Mouse (Mus musculus): ENCODE measurements around the gene Clasrp. TPM values are rescaled to one million over a fixed set of nuclear protein-coding genes. Genes with fewer than 3 reads are reported as not detected.

Gene Clasrp
- polyA plus RNA-seq, 1 experiment: 140 TPM

- H3K4me3 ChIP-seq (ENCODE audit: insufficient read depth, low read length): no peak overlapping the region
- no peak overlapping the region for H3K27ac ChIP-seq (ENCODE audit: insufficient read depth, low read length)
- H3K4me1 ChIP-seq (ENCODE audit: control insufficient read depth, insufficient read depth, low read length): no peaks in the 10 kb centered on the region
- no peak for TF ChIP-seq CTCF (IDR thresholded peaks at IDR 0.05; ENCODE audit: extremely low read depth, insufficient read depth, low read length)
- TF ChIP-seq POLR2A (IDR thresholded peaks at IDR 0.05; ENCODE audit: extremely low read depth, insufficient read depth, low read length): no peak
These were observed 28.0 kb upstream of the Clasrp start for GRCm38 (mm10) chr7:19632275-19632674.

DNA sequence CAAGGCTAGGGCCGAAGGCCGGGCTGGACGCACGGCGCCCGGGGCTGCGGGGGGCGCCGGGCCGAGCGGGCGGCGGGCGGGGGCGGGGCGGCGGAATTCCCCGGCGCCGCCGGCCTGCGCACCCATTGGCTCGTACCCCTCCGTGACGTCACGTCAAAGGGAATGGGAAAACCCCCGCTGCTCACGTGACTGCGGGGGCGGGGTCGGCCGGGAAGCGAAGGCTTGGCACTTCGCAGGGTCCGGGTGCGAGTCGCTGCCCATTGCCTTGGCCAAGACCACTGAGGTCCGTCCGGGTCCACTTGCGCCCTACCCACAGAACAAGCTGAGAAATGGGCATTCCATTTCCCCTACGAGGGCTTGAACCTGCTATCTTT is 25.1 kb upstream of the Clasrp start, which contains the start of gene Relb:
Relb (minus strand) TSS at position 78 of the 374 bp plus-strand sequence.
- peak within 1 kb of the TSS; percentile 57 for H3K4me3 ChIP-seq (ENCODE audit: insufficient read depth, low read length)
- H3K27ac ChIP-seq (ENCODE audit: insufficient read depth, low read length): no peak within 1 kb of the TSS; the same call in 1 of the 2 replicates

GRCm38 (mm10) chr7:19628536-19629360 is 24.5 kb upstream of the Clasrp start:
- Histone ChIP-seq H3K27ac (ENCODE audit: insufficient read depth, low read length) (no peak overlapping the region; the same call in 1 of the 2 replicates), H3K4me3 (ENCODE audit: insufficient read depth, low read length) (peak overlapping the region; percentile 57)
- no peak for TF ChIP-seq CTCF (IDR thresholded peaks at IDR 0.05; ENCODE audit: extremely low read depth, insufficient read depth, low read length)
- TF ChIP-seq POLR2A (IDR thresholded peaks at IDR 0.05; ENCODE audit: extremely low read depth, insufficient read depth, low read length): no peak

More for the DNA sequence above, 25.1 kb upstream of the Clasrp start, which contains the start of gene Relb:
- no peaks in the 10 kb centered on the region for H3K4me1 ChIP-seq (ENCODE audit: control insufficient read depth, insufficient read depth, low read length)
- TF ChIP-seq POLR2A (IDR thresholded peaks at IDR 0.05; ENCODE audit: extremely low read depth, insufficient read depth, low read length) (peak; percentile 34; the same call in 1 of the 2 replicates), CTCF (IDR thresholded peaks at IDR 0.05; ENCODE audit: extremely low read depth, insufficient read depth, low read length) (no peak)

GRCm38 (mm10) chr7:19628192-19628535 is 23.9 kb upstream of the Clasrp start:
- H3K4me1 ChIP-seq (ENCODE audit: control insufficient read depth, insufficient read depth, low read length): no peaks in the 10 kb centered on the region
- H3K27ac ChIP-seq (ENCODE audit: insufficient read depth, low read length): no peak overlapping the region
- no peak for TF ChIP-seq CTCF (IDR thresholded peaks at IDR 0.05; ENCODE audit: extremely low read depth, insufficient read depth, low read length)
- no peak for TF ChIP-seq POLR2A (IDR thresholded peaks at IDR 0.05; ENCODE audit: extremely low read depth, insufficient read depth, low read length)
- peak overlapping the region; percentile 57 for H3K4me3 ChIP-seq (ENCODE audit: insufficient read depth, low read length)

More at GRCm38 (mm10) chr7:19628536-19629360, 24.5 kb upstream of the Clasrp start:
- no peaks in the 10 kb centered on the region for H3K4me1 ChIP-seq (ENCODE audit: control insufficient read depth, insufficient read depth, low read length)

DNA sequence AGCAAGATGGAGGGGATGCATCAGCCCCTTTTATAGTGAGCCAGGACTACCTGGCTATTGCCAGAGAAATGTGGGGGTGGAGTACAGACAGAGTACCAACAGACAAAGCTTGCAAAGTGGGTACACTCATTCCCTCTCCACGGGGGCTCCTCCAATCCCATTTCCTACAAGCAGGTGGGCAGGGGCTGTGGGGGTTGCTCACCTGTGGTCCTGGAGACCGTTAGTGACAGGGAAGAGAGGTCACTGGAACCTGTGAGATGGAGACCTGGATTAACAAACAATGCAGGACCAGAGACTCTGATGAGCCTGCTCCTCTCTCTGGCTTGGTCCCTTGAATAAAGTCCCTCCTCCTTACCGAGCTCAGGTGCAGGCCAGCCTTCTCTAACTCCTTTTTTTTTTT is 23.4 kb upstream of the Clasrp start:
- H3K4me3 ChIP-seq (ENCODE audit: insufficient read depth, low read length): no peak overlapping the region; the same call in 1 of the 2 replicates
- TF ChIP-seq CTCF (IDR thresholded peaks at IDR 0.05; ENCODE audit: extremely low read depth, insufficient read depth, low read length): no peak
- TF ChIP-seq POLR2A (IDR thresholded peaks at IDR 0.05; ENCODE audit: extremely low read depth, insufficient read depth, low read length): no peak
- H3K4me1 ChIP-seq (ENCODE audit: control insufficient read depth, insufficient read depth, low read length): no peaks in the 10 kb centered on the region
- no peak overlapping the region for H3K27ac ChIP-seq (ENCODE audit: insufficient read depth, low read length)

DNA sequence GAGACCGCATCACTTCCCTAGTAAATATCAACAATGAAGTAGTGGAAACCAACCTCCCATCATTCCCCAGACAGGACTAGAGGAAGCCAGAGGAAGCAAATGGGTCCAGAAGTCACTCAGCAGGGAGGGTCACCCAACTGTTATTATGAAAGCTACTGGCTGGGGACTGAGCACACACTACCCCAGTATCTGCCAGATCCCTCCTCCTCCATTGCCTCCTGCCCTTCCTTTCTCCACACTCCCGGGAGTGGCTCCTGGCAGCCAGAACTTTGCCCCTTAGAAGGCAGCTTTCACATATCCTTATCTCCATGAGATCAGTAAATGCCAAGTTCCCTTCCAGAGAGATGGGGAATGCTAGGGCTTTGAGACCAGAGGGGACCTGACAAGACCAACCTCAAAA is 19.1 kb upstream of the Clasrp start:
- H3K4me1 ChIP-seq (ENCODE audit: control insufficient read depth, insufficient read depth, low read length): no peaks in the 10 kb centered on the region
- no peak for TF ChIP-seq POLR2A (IDR thresholded peaks at IDR 0.05; ENCODE audit: extremely low read depth, insufficient read depth, low read length)
- no peak for TF ChIP-seq CTCF (IDR thresholded peaks at IDR 0.05; ENCODE audit: extremely low read depth, insufficient read depth, low read length)
- no peak overlapping the region for H3K4me3 ChIP-seq (ENCODE audit: insufficient read depth, low read length)
- H3K27ac ChIP-seq (ENCODE audit: insufficient read depth, low read length): no peak overlapping the region

DNA sequence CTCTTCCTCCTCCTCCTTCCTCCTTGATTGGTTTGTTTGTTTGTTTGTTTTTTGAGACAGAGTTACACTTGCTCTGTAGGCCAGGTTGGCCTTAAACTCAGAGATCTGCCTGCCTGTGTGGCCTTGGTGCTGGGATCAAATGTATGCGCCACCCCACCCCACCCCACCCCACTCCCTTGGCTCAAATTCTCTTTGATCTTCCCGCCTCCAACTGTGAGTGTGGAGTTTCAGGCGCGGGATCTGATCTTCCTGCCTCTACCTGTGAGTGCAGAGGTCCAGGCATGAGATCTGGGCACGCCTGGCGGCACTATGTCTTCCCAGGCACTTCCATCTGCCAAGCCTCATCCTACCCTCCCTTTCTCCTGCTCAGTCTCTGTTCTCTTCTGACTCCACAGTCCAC is 18.0 kb upstream of the Clasrp start:
- Histone ChIP-seq H3K4me3 (ENCODE audit: insufficient read depth, low read length) (no peak overlapping the region), H3K4me1 (ENCODE audit: control insufficient read depth, insufficient read depth, low read length) (no peaks in the 10 kb centered on the region), H3K27ac (ENCODE audit: insufficient read depth, low read length) (no peak overlapping the region)
- no peak for TF ChIP-seq POLR2A (IDR thresholded peaks at IDR 0.05; ENCODE audit: extremely low read depth, insufficient read depth, low read length)
- TF ChIP-seq CTCF (IDR thresholded peaks at IDR 0.05; ENCODE audit: extremely low read depth, insufficient read depth, low read length): no peak

- TF ChIP-seq POLR2A (IDR thresholded peaks at IDR 0.05; ENCODE audit: extremely low read depth, insufficient read depth, low read length) (no peak), CTCF (IDR thresholded peaks at IDR 0.05; ENCODE audit: extremely low read depth, insufficient read depth, low read length) (no peak)
- Histone ChIP-seq H3K27ac (ENCODE audit: insufficient read depth, low read length) (no peak overlapping the region), H3K4me1 (ENCODE audit: control insufficient read depth, insufficient read depth, low read length) (no peaks in the 10 kb centered on the region), H3K4me3 (ENCODE audit: insufficient read depth, low read length) (no peak overlapping the region)
These were observed 16.5 kb upstream of the Clasrp start for GRCm38 (mm10) chr7:19620811-19621210.

DNA sequence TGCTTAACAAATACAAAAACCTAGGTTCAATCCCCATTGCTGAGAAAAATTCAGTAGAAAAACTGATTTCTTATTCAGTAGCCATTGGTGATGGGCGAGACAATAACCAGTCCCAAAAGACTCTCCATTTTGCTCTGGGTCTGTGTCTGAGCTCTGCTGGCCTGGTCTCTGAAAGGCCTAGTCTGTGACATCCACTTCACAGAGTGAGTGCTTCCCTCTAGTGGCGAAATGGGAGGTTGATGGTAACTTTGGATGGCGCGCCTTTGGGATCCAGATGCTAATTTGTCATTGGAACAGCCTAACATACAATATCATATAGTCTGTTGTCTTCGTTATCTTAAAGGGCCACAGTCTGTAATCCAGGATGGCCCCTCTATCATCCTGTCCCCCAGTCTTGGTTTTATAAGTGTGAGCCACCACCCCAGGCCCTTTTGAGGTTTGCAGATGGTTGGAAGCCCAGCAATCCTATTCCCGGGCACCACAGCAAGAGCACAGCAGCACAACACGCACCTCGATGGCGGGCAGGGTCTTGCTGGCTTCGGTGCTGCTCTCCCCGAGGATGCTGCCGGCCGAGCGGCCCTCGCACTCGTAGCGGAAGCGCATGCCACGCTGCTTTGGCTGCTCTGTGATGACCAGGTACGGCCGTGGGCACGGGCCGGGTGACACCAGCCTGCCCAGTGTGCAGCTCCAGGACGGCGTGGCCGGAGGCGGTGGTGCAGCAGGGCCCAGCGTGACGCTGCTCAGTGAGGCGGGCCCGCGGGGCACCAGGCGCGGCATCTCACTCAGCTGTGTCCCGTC is 14.9 kb upstream of the Clasrp start:
- H3K27ac ChIP-seq (ENCODE audit: insufficient read depth, low read length): no peak overlapping the region
- TF ChIP-seq POLR2A (IDR thresholded peaks at IDR 0.05; ENCODE audit: extremely low read depth, insufficient read depth, low read length): no peak
- peak; percentile 83 for TF ChIP-seq CTCF (IDR thresholded peaks at IDR 0.05; ENCODE audit: extremely low read depth, insufficient read depth, low read length)

More for the DNA sequence above, 14.9 kb upstream of the Clasrp start:
- Histone ChIP-seq H3K4me3 (ENCODE audit: insufficient read depth, low read length) (no peak overlapping the region), H3K4me1 (ENCODE audit: control insufficient read depth, insufficient read depth, low read length) (no peaks in the 10 kb centered on the region)
